Mouse (Mus musculus) embryonic facial prominence, embryonic 11.5 days (tissue): ENCODE results near the gene Cfap43. TPM values are rescaled to one million over a fixed set of nuclear protein-coding genes. Genes with fewer than 3 reads are reported as not detected.
A peak's percentile ranks its signal among the peaks of the same experiment; 100 is the strongest.

Source experiments
- ATAC-seq: fragments of 200-750 bp; cut with Nextera tagmentation; replicated peaks from 2 replicates; pipeline ENCODE4 v1.8.0; 2017; ENCODE audit warnings: low read depth; ENCODE audit not compliant: insufficient number of reproducible peaks, low FRiP score, low TSS enrichment
- DNase-seq: peaks from one replicate; pipeline ENCODE4 v3.0.0-alpha.2; 2015; ENCODE audit warnings: low spot score
- H3K27ac ChIP-seq: fragments of 300-500 bp; sonication (generic); replicated peaks from 2 replicates; pipeline ENCODE4 v1.5.1; 2014; ENCODE audit warnings: mild to moderate bottlenecking, low read depth, low read length, control low read depth
- H3K27me3 ChIP-seq: fragments of 300-500 bp; sonication (generic); 2 replicates; pipeline ENCODE4 v1.6.1; 2014; ENCODE audit warnings: mild to moderate bottlenecking, low read length, moderate library complexity, mixed read lengths; ENCODE audit not compliant: control insufficient read depth, insufficient read depth
- H3K36me3 ChIP-seq: fragments of 300-500 bp; sonication (generic); replicated peaks from 2 replicates; pipeline ENCODE4 v1.6.1; 2014; ENCODE audit warnings: low read depth, mild to moderate bottlenecking, low read length, moderate library complexity, mixed read lengths; ENCODE audit not compliant: control insufficient read depth, insufficient read depth
- H3K4me1 ChIP-seq: fragments of 300-500 bp; sonication (generic); 2 replicates; pipeline ENCODE4 v1.6.1; 2014; ENCODE audit warnings: low read length, mixed read lengths; ENCODE audit not compliant: control insufficient read depth, insufficient read depth
- H3K4me2 ChIP-seq: fragments of 300-500 bp; sonication (generic); 2 replicates; pipeline ENCODE4 v1.6.1; 2014; ENCODE audit warnings: low read depth, mild to moderate bottlenecking, control low read depth, low read length, moderate library complexity
- H3K4me3 ChIP-seq: fragments of 300-500 bp; sonication (generic); 2 replicates; pipeline ENCODE4 v1.5.1; 2014; ENCODE audit warnings: low read depth, low read length, control low read depth
- H3K9ac ChIP-seq: fragments of 300-500 bp; sonication (generic); replicated peaks from 2 replicates; pipeline ENCODE4 v1.6.1; 2014; ENCODE audit warnings: mild to moderate bottlenecking, control low read depth, low read length
- H3K9me3 ChIP-seq: fragments of 300-500 bp; sonication (generic); replicated peaks from 2 replicates; pipeline ENCODE4 v1.6.1; 2016; ENCODE audit warnings: mild to moderate bottlenecking, low read length, inconsistent platforms, mixed read lengths; ENCODE audit not compliant: control insufficient read depth
- WGBS: fragments of 180-500 bp; shearing (Covaris S2); extraction: QIAGEN DNeasy Blood & Tissue Kit; methylation state at CpG from one replicate; pipeline ENCODE4 v1.1.7; 2014; 5-methylcytosine and 5-hydroxymethylcytosine counted together
- polyA plus RNA-seq: library from polyadenylated mRNA; unstranded; fragments of >200 nt; fragmentation: Nextera tagmentation; extraction: Ambion mirVana; gene quantifications from 2 replicates; pipeline ENCODE4 v1.2.1, GENCODE M21; 2014

Cfap43 gene
- polyA plus RNA-seq, 1 experiment from 2014 or later = not detected

GRCm38 (mm10) chr19:47936938-47937337, 17.9 kb upstream of the Cfap43 start:
- Histone ChIP-seq H3K4me3 (no peak overlapping the region; the same call in 1 of the 2 replicates), H3K27ac (no peak overlapping the region), H3K9ac (no peak overlapping the region), H3K36me3 (no peaks in the 10 kb centered on the region), H3K4me1 (no peaks in the 10 kb centered on the region), H3K9me3 (no peaks in the 10 kb centered on the region), H3K4me2 (no peak overlapping the region; the same call in 1 of the 2 replicates), H3K27me3 (no peaks in the 10 kb centered on the region; the same call in 1 of the 2 replicates)
- no peak for DNase-seq
- ATAC-seq = no peak
- WGBS = 68% methylated on average over 9 of the region's 9 CpGs

GRCm38 (mm10) chr19:47936490-47936889, 17.4 kb upstream of the Cfap43 start:
- H3K27ac ChIP-seq = no peak overlapping the region
- DNase-seq (no peak), ATAC-seq (no peak)
- 86% methylated on average over 11 of the region's 11 CpGs for WGBS
- no peak overlapping the region for H3K9ac ChIP-seq
- H3K4me2 ChIP-seq = no peak overlapping the region
- H3K4me1 ChIP-seq = no peaks in the 10 kb centered on the region
- no peak overlapping the region for H3K4me3 ChIP-seq
- no peaks in the 10 kb centered on the region for H3K36me3 ChIP-seq
- H3K27me3 ChIP-seq = no peaks in the 10 kb centered on the region; the same call in 1 of the 2 replicates
- H3K9me3 ChIP-seq = no peaks in the 10 kb centered on the region

- no peaks in the 10 kb centered on the region for H3K36me3 ChIP-seq
- no peaks in the 10 kb centered on the region for H3K4me1 ChIP-seq
- no peak overlapping the region for H3K27ac ChIP-seq
- H3K4me3 ChIP-seq = no peak overlapping the region
- WGBS = 81% methylated on average over 6 of the region's 6 CpGs
- no peak overlapping the region for H3K9ac ChIP-seq
- no peaks in the 10 kb centered on the region; the same call in 1 of the 2 replicates for H3K27me3 ChIP-seq
- DNase-seq = no peak
- H3K4me2 ChIP-seq = no peak overlapping the region
- no peak for ATAC-seq
- H3K9me3 ChIP-seq = no peaks in the 10 kb centered on the region
These were observed 16.4 kb upstream of the Cfap43 start for GRCm38 (mm10) chr19:47935530-47935929.

- no peak for DNase-seq
- Histone ChIP-seq H3K9ac (no peak overlapping the region), H3K36me3 (no peaks in the 10 kb centered on the region), H3K4me1 (no peaks in the 10 kb centered on the region), H3K4me2 (no peak overlapping the region), H3K9me3 (no peaks in the 10 kb centered on the region), H3K4me3 (no peak overlapping the region), H3K27me3 (no peaks in the 10 kb centered on the region; the same call in 1 of the 2 replicates), H3K27ac (no peak overlapping the region)
- ATAC-seq = no peak
- WGBS = 69% methylated on average over 16 of the region's 16 CpGs
These were observed 15.7 kb upstream of the Cfap43 start for GRCm38 (mm10) chr19:47934636-47935238.

GRCm38 (mm10) chr19:47934146-47934545, 15.1 kb upstream of the Cfap43 start:
- no peak for DNase-seq
- no peaks in the 10 kb centered on the region for H3K36me3 ChIP-seq
- H3K27ac ChIP-seq = no peak overlapping the region
- 87% methylated on average over 8 of the region's 8 CpGs for WGBS
- no peak overlapping the region for H3K9ac ChIP-seq
- no peaks in the 10 kb centered on the region for H3K9me3 ChIP-seq
- H3K4me1 ChIP-seq = no peaks in the 10 kb centered on the region
- no peaks in the 10 kb centered on the region; the same call in 1 of the 2 replicates for H3K27me3 ChIP-seq
- no peak overlapping the region for H3K4me2 ChIP-seq
- no peak overlapping the region for H3K4me3 ChIP-seq
- no peak for ATAC-seq

GRCm38 (mm10) chr19:47931982-47932638, 13.0 kb upstream of the Cfap43 start:
- 42% methylated on average over 7 of the region's 7 CpGs for WGBS
- Histone ChIP-seq H3K9me3 (no peaks in the 10 kb centered on the region), H3K4me1 (no peaks in the 10 kb centered on the region), H3K27me3 (no peaks in the 10 kb centered on the region), H3K27ac (no peak overlapping the region), H3K9ac (no peak overlapping the region), H3K4me3 (no peak overlapping the region), H3K4me2 (no peak overlapping the region), H3K36me3 (no peaks in the 10 kb centered on the region)
- ATAC-seq (no peak; the same call in 1 of the 2 replicates), DNase-seq (peak; percentile 79)

GRCm38 (mm10) chr19:47929043-47929442, 10.0 kb upstream of the Cfap43 start:
- Histone ChIP-seq H3K9me3 (no peaks in the 10 kb centered on the region), H3K27me3 (no peaks in the 10 kb centered on the region), H3K4me3 (no peak overlapping the region), H3K9ac (no peak overlapping the region), H3K36me3 (no peaks in the 10 kb centered on the region), H3K4me1 (no peaks in the 10 kb centered on the region), H3K27ac (no peak overlapping the region), H3K4me2 (no peak overlapping the region)
- peak; percentile 46 for DNase-seq
- 82% methylated on average over 4 of the region's 4 CpGs for WGBS
- no peak for ATAC-seq

- no peak for DNase-seq
- Histone ChIP-seq H3K9me3 (no peaks in the 10 kb centered on the region), H3K4me3 (no peak overlapping the region), H3K36me3 (no peaks in the 10 kb centered on the region), H3K9ac (no peak overlapping the region), H3K27me3 (no peaks in the 10 kb centered on the region), H3K4me2 (no peak overlapping the region), H3K27ac (no peak overlapping the region), H3K4me1 (no peaks in the 10 kb centered on the region)
- ATAC-seq = no peak
- WGBS = 84% methylated on average over 2 of the region's 2 CpGs
These were observed 7.9 kb upstream of the Cfap43 start for GRCm38 (mm10) chr19:47927032-47927431.
